Comparison of ENCODE assay signal across 20 mouse cellular contexts in the genomic region with DNA sequence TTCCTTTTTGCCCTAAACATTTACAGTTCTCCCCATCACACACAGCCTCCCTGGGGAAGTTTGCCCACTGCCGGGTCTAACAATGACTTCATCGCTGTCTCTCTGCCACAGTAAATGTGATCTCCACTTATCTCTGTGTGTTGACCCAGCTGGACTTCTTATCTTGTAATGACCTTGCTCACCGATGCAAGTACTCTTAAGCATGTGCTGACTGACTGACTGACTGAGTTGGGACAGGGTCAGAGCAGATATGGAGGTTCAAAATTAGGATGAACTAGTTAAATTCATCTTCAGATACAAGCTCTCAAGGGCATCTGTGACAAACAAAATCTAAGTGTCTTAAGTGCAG.
"Had no signal": no experiment of that assay in that cellular context is flagged by ENCODE, and none has a peak within 500 bp of the region (broad histone marks: within the 10 kb centered on the region; RNA-seq: fewer than 3 reads in every experiment).

No protein-coding gene starts in this region.

- H3K36me3 ChIP-seq: limb, embryonic 12.5 days; limb, embryonic 15.5 days had no signal

- DNase-seq: kidney, adult 9 months; kidney, postnatal 25 days; layer of hippocampus, adult 9-11 months; layer of hippocampus, postnatal 36 days; liver, postnatal 0 days; lung, embryonic 14.5 days; midbrain, embryonic 14.5 days; thymus, adult 2 months; thymus, postnatal 14 days; thymus, postnatal 4 days had no signal

- H3K9ac ChIP-seq: limb, embryonic 15.5 days; liver, embryonic 14.5 days; liver, postnatal 0 days; lung, embryonic 14.5 days had no signal

- H3K4me2 ChIP-seq: limb, embryonic 12.5 days; limb, embryonic 15.5 days; liver, embryonic 11.5 days; lung, embryonic 14.5 days had no signal

- H3K4me3 ChIP-seq: layer of hippocampus, adult 2 months; left cerebral cortex, adult 2 months; limb, embryonic 12.5 days; limb, embryonic 15.5 days had no signal

- H3K27ac ChIP-seq: kidney, postnatal 0 days; layer of hippocampus, adult 2 months; left cerebral cortex, adult 2 months; limb, embryonic 12.5 days; limb, embryonic 15.5 days; liver, embryonic 14.5 days; macrophage; stomach, postnatal 0 days had no signal

- ATAC-seq: liver, postnatal 0 days; lung, postnatal 0 days had no signal

- H3K9me3 ChIP-seq: limb, embryonic 12.5 days; limb, embryonic 15.5 days had no signal
